Mouse (Mus musculus): ENCODE measurements around the gene Mog. TPM values are rescaled to one million over a fixed set of nuclear protein-coding genes. Genes with fewer than 3 reads are reported as not detected.
A peak's percentile ranks its signal among the peaks of the same experiment; 100 is the strongest.
"Not testable (repeated sequence)": the region's sequence is repeated elsewhere in the genome, so short reads cannot be mapped to it uniquely, and the experiment has no call there.

Gene Mog
- polyA plus RNA-seq, 1 experiment from 2014 or later, result 0.25 TPM

GRCm38 (mm10) chr17:36994528-36994927, 28.7 kb downstream of the Mog start:
- H3K27ac ChIP-seq (replicated peaks; ENCODE audit: low read depth, low read length), result no peak overlapping the region

DNA sequence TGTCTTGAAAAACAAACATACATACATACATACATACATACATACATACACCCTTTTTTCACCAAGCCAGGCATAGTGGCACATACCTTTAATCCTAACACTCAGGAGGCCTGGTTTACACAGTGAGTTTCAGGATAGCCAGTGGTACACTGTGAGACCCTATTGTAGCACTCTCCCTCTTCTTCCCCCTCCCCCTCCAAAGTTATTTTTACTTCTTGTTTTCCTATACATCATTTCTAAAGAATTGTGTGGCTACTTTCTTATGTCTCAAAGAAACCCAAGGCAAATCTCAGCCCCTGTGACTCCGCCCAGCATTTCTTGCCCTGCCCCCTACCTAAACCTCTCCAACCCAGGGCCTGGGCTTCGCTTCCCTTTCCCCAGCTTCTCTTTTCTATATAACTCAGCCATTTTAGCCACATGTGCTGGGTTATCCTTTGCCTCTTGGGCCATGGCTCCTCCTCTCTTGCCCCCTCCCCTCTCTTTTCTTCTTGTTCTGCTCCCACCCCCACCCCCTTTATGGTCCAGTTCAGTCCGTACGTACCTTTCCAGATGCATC, 29.4 kb downstream of the Mog start:
- ATAC-seq (ENCODE audit: insufficient number of reproducible peaks, low FRiP score, low TSS enrichment, low read depth), result no peak
- peaks cover 8% of the 10 kb centered on the region for H3K27me3 ChIP-seq (ENCODE audit: control insufficient read depth, insufficient read depth, low read length)
- no peak overlapping the region for H3K27ac ChIP-seq (replicated peaks; ENCODE audit: low read depth, low read length)
- H3K36me3 ChIP-seq (ENCODE audit: control insufficient read depth, insufficient read depth, low read length), result no peaks in the 10 kb centered on the region
- H3K9me3 ChIP-seq (ENCODE audit: control insufficient read depth, low read length), result no peaks in the 10 kb centered on the region
- no peak overlapping the region for H3K4me3 ChIP-seq (ENCODE audit: low read depth, low read length)
- H3K4me1 ChIP-seq (ENCODE audit: control insufficient read depth, insufficient read depth, low read length), result no peaks in the 10 kb centered on the region
- H3K9ac ChIP-seq (ENCODE audit: low read length), result no peak overlapping the region
- no peak for DNase-seq (ENCODE audit: low spot score)
- H3K4me2 ChIP-seq (ENCODE audit: low read depth, severe bottlenecking), result no peak overlapping the region
- WGBS, result 81% methylated on average over 4 of the region's 4 CpGs

More at GRCm38 (mm10) chr17:36994528-36994927, 28.7 kb downstream of the Mog start:
- 86% methylated on average over 2 of the region's 2 CpGs for WGBS
- no peaks in the 10 kb centered on the region for H3K9me3 ChIP-seq (ENCODE audit: control insufficient read depth, low read length)
- no peak for ATAC-seq (ENCODE audit: insufficient number of reproducible peaks, low FRiP score, low TSS enrichment, low read depth)
- no peak for DNase-seq (ENCODE audit: low spot score)
- H3K27me3 ChIP-seq (ENCODE audit: control insufficient read depth, insufficient read depth, low read length), result peaks cover 1% of the 10 kb centered on the region
- H3K4me2 ChIP-seq (ENCODE audit: low read depth, severe bottlenecking), result no peak overlapping the region
- H3K9ac ChIP-seq (ENCODE audit: low read length), result no peak overlapping the region
- no peak overlapping the region for H3K4me3 ChIP-seq (ENCODE audit: low read depth, low read length)
- H3K4me1 ChIP-seq (ENCODE audit: control insufficient read depth, insufficient read depth, low read length), result no peaks in the 10 kb centered on the region
- no peaks in the 10 kb centered on the region for H3K36me3 ChIP-seq (ENCODE audit: control insufficient read depth, insufficient read depth, low read length)

GRCm38 (mm10) chr17:36992336-36993104, 30.7 kb downstream of the Mog start:
- no peaks in the 10 kb centered on the region for H3K9me3 ChIP-seq (ENCODE audit: control insufficient read depth, low read length)
- H3K9ac ChIP-seq (ENCODE audit: low read length), result no peak overlapping the region
- H3K27ac ChIP-seq (replicated peaks; ENCODE audit: low read depth, low read length), result no peak overlapping the region
- no peaks in the 10 kb centered on the region for H3K4me1 ChIP-seq (ENCODE audit: control insufficient read depth, insufficient read depth, low read length)
- H3K4me2 ChIP-seq (ENCODE audit: low read depth, severe bottlenecking), result no peak overlapping the region
- WGBS, result 60% methylated on average over 3 of the region's 3 CpGs
- H3K27me3 ChIP-seq (ENCODE audit: control insufficient read depth, insufficient read depth, low read length), result peaks cover 20% of the 10 kb centered on the region
- H3K4me3 ChIP-seq (ENCODE audit: low read depth, low read length), result no peak overlapping the region
- no peaks in the 10 kb centered on the region for H3K36me3 ChIP-seq (ENCODE audit: control insufficient read depth, insufficient read depth, low read length)
- no peak for ATAC-seq (ENCODE audit: insufficient number of reproducible peaks, low FRiP score, low TSS enrichment, low read depth)
- DNase-seq (ENCODE audit: low spot score), result no peak

DNA sequence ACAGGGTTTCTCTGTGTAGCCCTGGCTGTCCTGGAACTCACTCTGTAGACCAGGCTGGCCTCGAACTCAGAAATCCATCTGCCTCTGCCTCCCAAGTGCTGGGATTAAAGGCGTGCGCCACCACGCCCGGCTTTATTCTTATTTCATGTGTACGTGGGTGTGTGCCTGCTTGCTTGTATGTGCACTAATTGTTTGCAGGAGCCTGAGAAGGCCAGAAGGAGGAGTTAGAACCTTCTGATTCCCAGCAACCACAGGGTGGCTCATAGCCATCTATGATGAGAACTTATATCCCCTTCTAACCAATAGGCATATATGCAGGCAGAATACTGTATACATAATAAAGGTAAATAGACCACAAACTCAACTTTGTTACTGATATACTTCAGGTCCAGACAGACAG, 32.6 kb downstream of the Mog start:
- not testable (repeated sequence) for H3K4me2 ChIP-seq (ENCODE audit: low read depth, severe bottlenecking); H3K9me3 ChIP-seq (ENCODE audit: control insufficient read depth, low read length); H3K27ac ChIP-seq (replicated peaks; ENCODE audit: low read depth, low read length); DNase-seq (ENCODE audit: low spot score); H3K36me3 ChIP-seq (ENCODE audit: control insufficient read depth, insufficient read depth, low read length); H3K4me3 ChIP-seq (ENCODE audit: low read depth, low read length); ATAC-seq (ENCODE audit: insufficient number of reproducible peaks, low FRiP score, low TSS enrichment, low read depth); H3K9ac ChIP-seq (ENCODE audit: low read length); H3K4me1 ChIP-seq (ENCODE audit: control insufficient read depth, insufficient read depth, low read length)
- 88% methylated on average over 6 of the region's 6 CpGs for WGBS
- peaks cover 23% of the 10 kb centered on the region for H3K27me3 ChIP-seq (ENCODE audit: control insufficient read depth, insufficient read depth, low read length)

DNA sequence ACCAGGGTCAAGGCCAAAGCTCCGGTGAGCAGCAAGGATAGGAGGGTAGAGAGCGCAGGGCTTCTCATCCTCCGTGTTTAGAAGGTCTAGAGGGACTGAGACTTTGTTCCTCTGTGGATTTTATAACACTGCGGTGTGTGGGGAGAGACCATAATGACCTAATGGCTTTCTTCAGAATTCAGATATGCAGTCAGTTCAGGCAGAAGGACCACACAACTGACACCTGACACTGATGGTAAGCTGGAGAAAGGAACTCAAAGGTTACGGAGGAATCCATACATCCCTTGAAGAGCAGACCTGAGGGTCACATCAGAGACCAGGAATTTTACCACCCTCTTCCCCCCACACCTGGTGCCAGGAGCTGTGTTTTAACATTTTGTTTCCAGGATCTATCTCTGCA, 33.8 kb downstream of the Mog start, which contains the start of gene H2-M5:
Gene H2-M5 (minus strand): TSS at position 101 of the 400 bp plus-strand sequence.
- WGBS, result 25% methylated on average over 5 of the region's 5 CpGs
- Histone ChIP-seq H3K27ac (replicated peaks; ENCODE audit: low read depth, low read length) (no peak within 1 kb of the TSS), H3K9ac (ENCODE audit: low read length) (no peak within 1 kb of the TSS), H3K4me3 (ENCODE audit: low read depth, low read length) (no peak within 1 kb of the TSS; the same call in 1 of the 2 replicates), H3K27me3 (ENCODE audit: control insufficient read depth, insufficient read depth, low read length) (peaks cover 23% of the 10 kb centered on the region), H3K4me1 (ENCODE audit: control insufficient read depth, insufficient read depth, low read length) (no peaks in the 10 kb centered on the region), H3K4me2 (ENCODE audit: low read depth, severe bottlenecking) (no peak within 1 kb of the TSS), H3K9me3 (ENCODE audit: control insufficient read depth, low read length) (no peaks in the 10 kb centered on the region), H3K36me3 (ENCODE audit: control insufficient read depth, insufficient read depth, low read length) (no peaks in the 10 kb centered on the region)
- no peak for ATAC-seq (ENCODE audit: insufficient number of reproducible peaks, low FRiP score, low TSS enrichment, low read depth)
- no peak for DNase-seq (ENCODE audit: low spot score)

DNA sequence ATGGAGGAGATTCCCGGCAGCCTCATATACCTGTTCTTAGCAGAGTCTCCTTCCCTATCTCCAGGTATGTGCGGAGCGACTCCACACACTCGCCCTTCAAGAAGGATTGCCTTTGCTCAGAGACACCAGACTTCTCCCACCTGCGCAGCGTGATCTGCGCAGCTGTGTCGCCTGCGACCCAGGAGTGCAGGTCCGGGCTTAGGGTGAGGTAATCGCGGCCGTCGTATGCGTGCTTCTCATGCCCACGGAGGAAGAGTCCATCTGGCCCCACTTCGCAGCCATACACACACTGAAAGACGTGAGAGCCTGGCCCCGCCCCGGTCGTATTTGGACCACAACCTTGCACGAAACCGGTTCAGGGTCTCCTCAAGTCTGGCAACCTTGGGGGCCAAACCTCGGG, 34.7 kb downstream of the Mog start:
- ATAC-seq (ENCODE audit: insufficient number of reproducible peaks, low FRiP score, low TSS enrichment, low read depth) (no peak), DNase-seq (ENCODE audit: low spot score) (no peak)
- no peaks in the 10 kb centered on the region for H3K36me3 ChIP-seq (ENCODE audit: control insufficient read depth, insufficient read depth, low read length)
- H3K27ac ChIP-seq (replicated peaks; ENCODE audit: low read depth, low read length), result no peak overlapping the region
- no peaks in the 10 kb centered on the region for H3K4me1 ChIP-seq (ENCODE audit: control insufficient read depth, insufficient read depth, low read length)
- H3K4me3 ChIP-seq (ENCODE audit: low read depth, low read length), result no peak overlapping the region; the same call in 1 of the 2 replicates
- no peak overlapping the region for H3K9ac ChIP-seq (ENCODE audit: low read length)
- no peak overlapping the region for H3K4me2 ChIP-seq (ENCODE audit: low read depth, severe bottlenecking)
- H3K9me3 ChIP-seq (ENCODE audit: control insufficient read depth, low read length), result no peaks in the 10 kb centered on the region
- peaks cover 23% of the 10 kb centered on the region for H3K27me3 ChIP-seq (ENCODE audit: control insufficient read depth, insufficient read depth, low read length)
- WGBS, result 6% methylated on average over 24 of the region's 24 CpGs

- Histone ChIP-seq H3K4me2 (ENCODE audit: low read depth, severe bottlenecking) (no peak overlapping the region), H3K27me3 (ENCODE audit: control insufficient read depth, insufficient read depth, low read length) (peaks cover 3% of the 10 kb centered on the region), H3K9ac (ENCODE audit: low read length) (no peak overlapping the region), H3K9me3 (ENCODE audit: control insufficient read depth, low read length) (no peaks in the 10 kb centered on the region), H3K36me3 (ENCODE audit: control insufficient read depth, insufficient read depth, low read length) (no peaks in the 10 kb centered on the region), H3K4me1 (ENCODE audit: control insufficient read depth, insufficient read depth, low read length) (peaks cover 3% of the 10 kb centered on the region; the same call in 1 of the 2 replicates), H3K27ac (replicated peaks; ENCODE audit: low read depth, low read length) (no peak overlapping the region), H3K4me3 (ENCODE audit: low read depth, low read length) (no peak overlapping the region)
- 17% methylated on average over 5 of the region's 5 CpGs for WGBS
- no peak for ATAC-seq (ENCODE audit: insufficient number of reproducible peaks, low FRiP score, low TSS enrichment, low read depth)
- DNase-seq (ENCODE audit: low spot score), result no peak
Measured at GRCm38 (mm10) chr17:36982253-36983155, 40.7 kb downstream of the Mog start.

GRCm38 (mm10) chr17:36981845-36982244, 41.4 kb downstream of the Mog start:
- Histone ChIP-seq H3K36me3 (ENCODE audit: control insufficient read depth, insufficient read depth, low read length) (no peaks in the 10 kb centered on the region), H3K4me1 (ENCODE audit: control insufficient read depth, insufficient read depth, low read length) (peaks cover 3% of the 10 kb centered on the region; the same call in 1 of the 2 replicates), H3K9me3 (ENCODE audit: control insufficient read depth, low read length) (no peaks in the 10 kb centered on the region), H3K27me3 (ENCODE audit: control insufficient read depth, insufficient read depth, low read length) (no peaks in the 10 kb centered on the region), H3K27ac (replicated peaks; ENCODE audit: low read depth, low read length) (no peak overlapping the region), H3K9ac (ENCODE audit: low read length) (no peak overlapping the region), H3K4me2 (ENCODE audit: low read depth, severe bottlenecking) (peak overlapping the region; percentile 21; the same call in 1 of the 2 replicates), H3K4me3 (ENCODE audit: low read depth, low read length) (no peak overlapping the region)
- ATAC-seq (ENCODE audit: insufficient number of reproducible peaks, low FRiP score, low TSS enrichment, low read depth), result no peak
- WGBS, result 5% methylated on average over 4 of the region's 4 CpGs
- DNase-seq (ENCODE audit: low spot score), result peak; percentile 29
